Mouse (Mus musculus) kidney, adult 2 months (tissue): ENCODE data around the gene Cib4. TPM values are rescaled to one million over a fixed set of nuclear protein-coding genes. Genes with fewer than 3 reads are reported as not detected.

Experiments used
- DNase-seq: peaks from one replicate; pipeline ENCODE4 v3.0.0; 2021
- H3K27ac ChIP-seq: fragments of 200-500 bp; 2 replicates; pipeline ENCODE4 v1.5.1; 2012; ENCODE audit warnings: low read depth, low read length, control low read depth, inconsistent platforms; ENCODE audit not compliant: insufficient read depth
- H3K27me3 ChIP-seq: fragments of 200-500 bp; replicated peaks from 2 replicates; pipeline ENCODE4 v1.6.1; 2012; ENCODE audit warnings: mild to moderate bottlenecking, moderate library complexity, low read length, inconsistent platforms; ENCODE audit not compliant: control insufficient read depth, insufficient read depth
- H3K36me3 ChIP-seq: fragments of 200-500 bp; 2 replicates; pipeline ENCODE4 v1.6.1; 2012; ENCODE audit warnings: mild to moderate bottlenecking, moderate library complexity, low read length, inconsistent platforms; ENCODE audit not compliant: control insufficient read depth, insufficient read depth
- H3K4me1 ChIP-seq: fragments of 200-500 bp; 2 replicates; pipeline ENCODE4 v1.6.1; 2011; ENCODE audit warnings: low read length; ENCODE audit not compliant: control insufficient read depth, insufficient read depth
- H3K4me3 ChIP-seq: fragments of 200-500 bp; 2 replicates; pipeline ENCODE4 v1.5.1; 2011; ENCODE audit warnings: mild to moderate bottlenecking, low read depth, low read length, control low read depth; ENCODE audit not compliant: insufficient read depth
- CTCF ChIP-seq: fragments of 200-500 bp; conservative IDR thresholded peaks from 2 replicates; pipeline ENCODE4 v1.5.1; 2011; ENCODE audit warnings: low read depth, mild to moderate bottlenecking, control low read depth, low read length, moderate library complexity, mixed read lengths; ENCODE audit not compliant: insufficient read depth, insufficient read length
- POLR2A ChIP-seq: fragments of 200-500 bp; IDR thresholded peaks from one replicate; pipeline ENCODE4 v1.6.1; 2011; ENCODE audit warnings: low read depth, low read length, control low read depth
- WGBS: fragments of 180-500 bp; shearing (Covaris S2); methylation state at CpG from one replicate; pipeline ENCODE4 v1.1.7; 2018; 5-methylcytosine and 5-hydroxymethylcytosine counted together
- polyA plus RNA-seq: library from polyadenylated mRNA; depleted of rRNA; stranded (reverse); fragments of >200 nt; gene quantifications from 2 replicates; pipeline ENCODE4 v1.2.3, GENCODE M21; 2012

Gene Cib4
- polyA plus RNA-seq, 1 experiment, result not detected

DNA sequence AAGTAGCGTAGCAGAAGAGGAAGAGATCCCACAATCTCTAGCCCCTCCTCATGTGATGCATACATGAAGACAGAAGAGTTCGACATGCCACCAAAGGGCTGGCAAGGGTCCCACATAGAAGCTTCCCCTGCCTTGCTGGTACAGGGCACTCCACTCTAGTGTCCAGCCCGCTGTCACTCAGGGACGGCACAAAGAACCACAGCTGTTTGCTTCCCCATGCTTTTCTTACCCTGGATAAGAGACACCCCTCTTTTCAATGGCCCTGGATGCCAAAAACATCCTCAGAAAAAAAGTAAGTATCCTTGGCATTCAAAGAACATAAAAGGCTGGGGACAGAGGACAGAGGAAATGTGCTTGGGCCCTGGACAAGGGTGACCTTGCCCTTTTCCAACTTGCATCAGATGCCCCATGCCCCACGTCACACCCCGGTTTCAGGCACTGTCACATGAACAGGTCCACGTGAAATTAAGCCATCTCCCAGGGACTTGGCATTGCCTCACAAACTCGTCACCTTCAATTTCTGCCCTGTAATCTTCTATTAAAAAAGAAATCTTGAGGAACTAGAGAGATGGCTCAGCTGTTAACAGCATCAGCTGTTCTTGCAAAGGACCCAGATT, 5.5 kb upstream of the Cib4 start:
- Histone ChIP-seq H3K4me1 (no peaks in the 10 kb centered on the region), H3K4me3 (no peak overlapping the region), H3K27me3 (no peaks in the 10 kb centered on the region), H3K27ac (no peak overlapping the region), H3K36me3 (no peaks in the 10 kb centered on the region)
- no peak for TF ChIP-seq CTCF
- no peak for TF ChIP-seq POLR2A
- 85% methylated on average over 8 of the region's 8 CpGs for WGBS
- DNase-seq, result no peak

DNA sequence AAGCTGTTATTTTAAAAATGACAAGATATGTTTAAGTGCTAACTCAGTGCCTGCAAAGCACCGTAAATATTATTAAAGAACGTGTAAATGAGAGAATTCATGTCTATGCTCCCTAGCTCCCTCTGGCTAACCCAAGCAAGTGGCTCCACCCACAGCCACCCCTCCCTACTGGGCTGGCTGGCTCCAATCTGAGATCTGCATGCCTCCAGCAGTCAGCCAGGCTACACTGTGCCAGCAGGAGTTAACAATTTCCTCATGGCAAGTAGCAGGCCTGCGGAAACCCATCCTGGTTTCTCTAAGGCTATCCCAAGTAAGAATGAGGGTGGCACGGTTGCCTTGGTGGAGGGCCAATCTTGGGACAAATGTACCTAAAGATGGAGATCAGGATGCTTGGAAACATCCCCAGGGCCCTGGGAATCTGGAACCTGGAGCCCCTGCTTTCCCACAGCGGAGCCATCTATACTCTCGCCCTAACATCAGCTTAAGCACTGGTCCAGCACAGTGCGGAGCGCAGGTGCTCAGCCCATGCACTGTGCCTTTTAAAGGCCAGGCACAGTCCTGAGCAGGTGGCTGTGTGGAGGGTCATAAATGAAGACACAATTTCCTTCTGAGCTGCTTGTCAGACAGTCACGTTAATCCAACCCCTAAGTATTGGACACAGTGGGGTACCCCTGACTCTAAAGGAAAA, 4.8 kb upstream of the Cib4 start:
- Histone ChIP-seq H3K27ac (no peak overlapping the region), H3K4me3 (no peak overlapping the region), H3K36me3 (no peaks in the 10 kb centered on the region), H3K27me3 (no peaks in the 10 kb centered on the region), H3K4me1 (no peaks in the 10 kb centered on the region)
- 63% methylated on average over 9 of the region's 9 CpGs for WGBS
- DNase-seq, result peak; percentile 15
- TF ChIP-seq CTCF, result no peak

DNA sequence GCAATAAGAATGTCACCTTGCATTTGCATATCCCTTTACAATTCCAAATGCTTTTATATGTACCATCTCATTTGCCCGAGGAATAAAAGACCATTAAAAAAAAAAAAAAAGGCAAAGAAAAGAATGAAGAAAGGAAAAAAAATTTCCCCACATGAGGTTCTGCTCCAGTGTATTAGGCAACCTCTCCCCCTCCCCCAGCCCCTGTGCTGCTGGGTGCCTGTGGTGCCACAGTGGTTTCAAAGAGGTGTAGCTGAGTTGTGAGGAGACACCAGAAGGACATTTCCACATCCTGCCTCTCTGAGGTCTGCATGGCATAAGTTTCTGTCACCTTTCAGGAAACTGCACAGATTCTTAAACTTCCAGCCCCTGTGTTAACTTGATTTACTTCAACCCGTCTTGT, 3.0 kb upstream of the Cib4 start:
- Histone ChIP-seq H3K4me1 (no peaks in the 10 kb centered on the region), H3K36me3 (no peaks in the 10 kb centered on the region), H3K27me3 (no peaks in the 10 kb centered on the region), H3K4me3 (no peak overlapping the region), H3K27ac (no peak overlapping the region)
- DNase-seq, result no peak
- TF ChIP-seq CTCF (no peak), POLR2A (no peak)
- WGBS, result 55% methylated on average over 2 of the region's 2 CpGs

DNA sequence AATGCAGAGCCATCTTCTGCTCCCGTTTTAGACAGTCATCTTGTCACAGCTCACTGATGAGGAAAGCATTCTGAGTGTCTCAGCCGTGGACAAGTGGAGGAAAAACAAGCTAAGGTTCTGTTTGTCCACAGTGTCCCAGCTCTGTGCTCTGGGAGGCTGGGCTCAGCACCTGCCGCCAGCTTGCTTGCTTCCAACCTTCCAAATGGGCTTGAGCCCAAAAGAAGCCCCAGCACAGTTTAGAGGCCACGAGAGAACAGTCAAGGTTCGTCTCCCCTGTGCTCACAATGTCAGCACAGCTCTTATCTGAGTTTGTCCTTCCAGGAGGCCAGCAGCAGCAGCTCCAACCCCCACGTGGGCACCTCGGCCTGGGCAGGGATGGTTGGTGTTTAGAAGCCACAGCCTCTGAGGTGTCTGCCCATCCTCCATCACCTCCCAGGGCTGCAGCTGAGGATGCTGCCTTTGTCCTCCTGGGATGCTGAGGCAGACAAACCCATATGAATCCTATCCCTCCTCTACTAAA, 9.5 kb downstream of the Cib4 start:
- no peak overlapping the region for H3K27ac ChIP-seq
- DNase-seq, result no peak

DNA sequence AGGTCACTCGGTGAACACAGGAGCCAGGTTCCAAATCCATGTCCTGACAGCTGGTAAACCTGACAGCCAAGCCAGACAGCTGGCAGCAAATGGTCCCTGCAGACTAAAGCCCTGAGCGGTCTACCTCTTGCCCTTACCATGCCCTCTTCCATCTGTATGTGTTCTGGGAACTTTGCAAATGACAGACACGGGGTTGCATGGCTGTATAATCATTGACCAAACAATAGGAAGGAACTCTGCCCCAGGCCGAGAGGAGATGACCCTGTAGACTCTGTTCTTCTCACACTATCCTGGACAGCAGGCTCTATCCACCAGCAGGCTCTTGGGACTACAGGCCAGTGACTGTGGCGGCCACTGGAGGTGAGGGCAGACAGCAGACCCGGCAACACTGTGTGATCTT, 11.0 kb downstream of the Cib4 start:
- Histone ChIP-seq H3K27ac (no peak overlapping the region), H3K36me3 (no peaks in the 10 kb centered on the region), H3K27me3 (no peaks in the 10 kb centered on the region), H3K4me1 (no peaks in the 10 kb centered on the region), H3K4me3 (no peak overlapping the region)
- 48% methylated on average over 6 of the region's 6 CpGs for WGBS
- DNase-seq, result peak; percentile 55
- 0 out of 2 replicates have a peak, but pooled peaks have one; percentile 5 for TF ChIP-seq CTCF
- TF ChIP-seq POLR2A, result no peak

More for the DNA sequence above, 9.5 kb downstream of the Cib4 start:
- Histone ChIP-seq H3K4me3 (no peak overlapping the region), H3K36me3 (no peaks in the 10 kb centered on the region), H3K27me3 (no peaks in the 10 kb centered on the region), H3K4me1 (no peaks in the 10 kb centered on the region)
- 36% methylated on average over 7 of the region's 7 CpGs for WGBS
- TF ChIP-seq CTCF, result no peak
- TF ChIP-seq POLR2A, result no peak

DNA sequence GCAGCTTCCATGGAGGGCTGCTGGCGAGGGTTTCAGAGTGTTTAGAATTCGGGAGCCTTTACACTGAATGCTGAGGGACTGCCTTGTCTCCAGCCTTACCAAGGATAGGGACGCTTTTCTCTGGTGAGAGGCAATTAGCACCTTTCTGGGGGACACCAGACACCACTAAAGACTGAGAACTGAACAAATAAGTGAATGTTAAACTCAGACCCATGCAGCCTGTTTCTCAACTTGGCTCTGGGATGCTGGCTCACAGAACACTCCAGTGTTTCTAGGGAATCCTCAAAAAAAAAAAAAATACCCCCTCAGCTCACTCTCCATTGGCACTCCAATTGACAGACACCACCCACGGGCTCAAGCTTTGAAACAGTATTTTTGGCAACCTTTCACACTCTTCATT, 16.7 kb downstream of the Cib4 start:
- TF ChIP-seq POLR2A, result no peak
- no peak for TF ChIP-seq CTCF
- WGBS, result 38% methylated on average over 4 of the region's 4 CpGs
- DNase-seq, result peak; percentile 7
- H3K27me3 ChIP-seq, result no peaks in the 10 kb centered on the region
- H3K4me1 ChIP-seq, result no peaks in the 10 kb centered on the region
- no peaks in the 10 kb centered on the region for H3K36me3 ChIP-seq
- no peak overlapping the region for H3K4me3 ChIP-seq
- H3K27ac ChIP-seq, result no peak overlapping the region

DNA sequence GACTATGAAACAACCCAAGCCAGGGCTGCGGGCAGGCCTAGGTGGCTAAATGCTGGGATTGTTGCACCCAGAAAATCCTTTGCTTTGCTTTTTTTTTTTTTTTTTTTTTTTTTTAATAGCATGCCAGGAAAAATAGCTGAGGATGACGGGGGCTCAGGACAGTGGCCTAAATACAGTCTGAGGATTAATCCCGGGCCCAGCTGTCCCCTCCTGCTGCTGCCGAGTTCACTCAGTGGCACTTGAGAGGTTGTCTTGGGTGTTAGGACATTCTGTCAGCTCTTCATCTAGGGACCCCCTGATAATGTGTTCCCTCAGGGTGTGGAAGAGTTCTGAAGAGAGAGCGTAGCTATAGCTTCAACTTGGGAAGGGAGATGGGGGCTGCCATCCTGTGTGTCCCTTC, 18.5 kb downstream of the Cib4 start:
- Histone ChIP-seq H3K27ac (no peak overlapping the region), H3K4me3 (no peak overlapping the region), H3K4me1 (no peaks in the 10 kb centered on the region), H3K27me3 (no peaks in the 10 kb centered on the region), H3K36me3 (no peaks in the 10 kb centered on the region)
- no peak for DNase-seq
- WGBS, result 88% methylated on average over 5 of the region's 5 CpGs
- TF ChIP-seq POLR2A (no peak), CTCF (no peak)
